In the genomic region with DNA sequence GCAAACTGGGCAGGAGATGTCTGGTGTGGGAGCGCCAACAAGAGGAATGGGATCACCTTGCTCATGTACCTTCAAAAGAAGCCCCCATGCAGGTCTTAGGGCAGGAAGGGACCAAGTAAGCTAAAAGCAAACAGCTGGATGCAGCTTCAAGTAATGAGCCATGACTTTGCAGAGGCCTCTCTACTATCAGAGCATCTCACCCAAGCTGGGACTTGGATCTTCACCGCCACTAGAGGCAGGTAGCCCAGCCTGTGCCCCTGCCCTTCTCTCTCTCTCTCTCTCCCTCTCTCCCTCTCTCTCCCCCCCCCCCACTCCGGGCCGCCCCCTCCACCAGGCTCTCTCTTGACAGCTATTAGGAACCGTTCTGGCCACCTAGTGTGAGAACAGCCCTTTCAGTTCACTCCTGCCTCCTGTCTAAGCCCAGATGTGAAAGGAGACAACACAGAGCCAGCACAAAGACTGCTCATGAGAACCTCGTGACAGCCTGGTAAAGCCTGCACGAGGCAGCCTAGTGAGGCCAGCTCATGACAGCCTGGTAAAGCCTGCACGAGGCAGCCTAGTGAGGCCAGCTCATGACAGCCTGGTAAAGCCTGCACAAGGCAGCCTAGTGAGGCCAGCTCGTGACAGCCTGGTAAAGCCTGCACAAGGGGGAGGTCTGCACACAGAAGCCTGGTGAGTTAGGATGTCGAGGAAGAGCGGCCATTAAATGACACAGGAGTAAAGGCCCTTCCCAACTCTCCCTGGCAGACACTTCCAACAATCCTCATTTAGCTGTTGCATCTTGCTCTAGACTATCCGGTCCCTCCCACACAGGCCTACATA, we compare ENCODE assay signal across 11 mouse cellular contexts.
DNase-seq lines count a peak whose midpoint lies in the region; ATAC-seq and TF ChIP-seq lines count a peak whose summit lies in the region.
"Had no signal": no experiment of that assay in that cellular context is flagged by ENCODE, and none has a peak within 500 bp of the region (broad histone marks: within the 10 kb centered on the region; RNA-seq: fewer than 3 reads in every experiment).

No protein-coding gene starts in this region.

- TF ChIP-seq EP300 in heart, postnatal 0 days (IDR thresholded peaks at IDR 0.05; ENCODE audit: low read depth), result no peak

- ATAC-seq in heart, postnatal 0 days (ENCODE audit: insufficient read depth, low read depth), result no peak
- peak; percentile 27 for ATAC-seq in forebrain, embryonic 14.5 days
- ATAC-seq in limb, embryonic 14.5 days (ENCODE audit: low FRiP score, low read depth), result no peak
- ATAC-seq: CD4-positive, CD25-positive, alpha-beta regulatory T cell, adult 4 months had no signal

- no peak overlapping the region for H3K4me2 ChIP-seq in heart, postnatal 0 days (ENCODE audit: low read depth, low read length)
- no peak overlapping the region for H3K4me2 ChIP-seq in forebrain, embryonic 14.5 days (ENCODE audit: low read length)
- no peak overlapping the region for H3K4me2 ChIP-seq in limb, embryonic 14.5 days (replicated peaks; ENCODE audit: low read depth, low read length, severe bottlenecking)

- H3K36me3 ChIP-seq in heart, postnatal 0 days (replicated peaks; ENCODE audit: control insufficient read depth, insufficient read depth, low read length), result no peaks in the 10 kb centered on the region
- H3K36me3 ChIP-seq in forebrain, embryonic 14.5 days (ENCODE audit: control insufficient read depth, insufficient read depth, low read length), result no peaks in the 10 kb centered on the region
- H3K36me3 ChIP-seq in limb, embryonic 14.5 days (ENCODE audit: control insufficient read depth, insufficient read depth, low read length), result no peaks in the 10 kb centered on the region

- no peak overlapping the region for H3K9ac ChIP-seq in heart, postnatal 0 days (replicated peaks; ENCODE audit: low read depth, low read length)
- H3K9ac ChIP-seq in forebrain, embryonic 14.5 days (ENCODE audit: low read length), result no peak overlapping the region
- H3K9ac ChIP-seq in limb, embryonic 14.5 days (ENCODE audit: low read depth, low read length, severe bottlenecking), result no peak overlapping the region

- H3K4me3 ChIP-seq in heart, postnatal 0 days (ENCODE audit: low read depth, low read length), result no peak overlapping the region
- no peak overlapping the region for H3K4me3 ChIP-seq in forebrain, embryonic 14.5 days (ENCODE audit: low read depth, low read length)
- no peak overlapping the region for H3K4me3 ChIP-seq in limb, embryonic 14.5 days (replicated peaks; ENCODE audit: low read length)

- H3K4me1 ChIP-seq in heart, postnatal 0 days (ENCODE audit: control insufficient read depth, insufficient read depth), result peaks cover 31% of the 10 kb centered on the region
- H3K4me1 ChIP-seq in forebrain, embryonic 14.5 days (ENCODE audit: control insufficient read depth, insufficient read depth, low read length), result peaks cover 59% of the 10 kb centered on the region
- H3K4me1 ChIP-seq in limb, embryonic 14.5 days (ENCODE audit: control insufficient read depth, insufficient read depth, low read length), result peaks cover 62% of the 10 kb centered on the region

- H3K9me3 ChIP-seq in heart, postnatal 0 days (replicated peaks; ENCODE audit: control insufficient read depth, low read length), result no peaks in the 10 kb centered on the region
- no peaks in the 10 kb centered on the region for H3K9me3 ChIP-seq in forebrain, embryonic 14.5 days (replicated peaks; ENCODE audit: control insufficient read depth, low read length)
- H3K9me3 ChIP-seq in limb, embryonic 14.5 days (ENCODE audit: control insufficient read depth, low read length), result no peaks in the 10 kb centered on the region

- H3K27me3 ChIP-seq in heart, postnatal 0 days (ENCODE audit: control insufficient read depth, insufficient read depth, low read length), result peaks cover 21% of the 10 kb centered on the region
- H3K27me3 ChIP-seq in forebrain, embryonic 14.5 days (replicated peaks; ENCODE audit: control insufficient read depth, insufficient read depth, low read length), result no peaks in the 10 kb centered on the region
- H3K27me3 ChIP-seq in limb, embryonic 14.5 days (ENCODE audit: control insufficient read depth, insufficient read depth, low read length), result no peaks in the 10 kb centered on the region

- no peak for TF ChIP-seq POLR2A in limb, embryonic 14.5 days (IDR thresholded peaks at IDR 0.05; ENCODE audit: borderline replicate concordance, extremely low read depth, insufficient read depth, insufficient read length)

- no peak for DNase-seq in heart, postnatal 0 days (ENCODE audit: low spot score)
- DNase-seq in heart, postnatal 10 days, result no peak
- DNase-seq in ZHBTc4 (ENCODE audit: low read depth, low spot score), result peak; percentile 14
- DNase-seq in forebrain, embryonic 14.5 days (ENCODE audit: low spot score), result peak; percentile 51
- DNase-seq in limb, embryonic 14.5 days (ENCODE audit: low spot score), result no peak
- no peak for DNase-seq in layer of hippocampus, adult 9-11 months
- no peak for DNase-seq in layer of hippocampus, postnatal 14 days (ENCODE audit: low spot score in 2 of 2)
- no peak for DNase-seq in frontal cortex, postnatal 25 days (ENCODE audit: low spot score in 2 of 2)
- DNase-seq: cerebellum, adult 8-10 months; lung, postnatal 4 days had no signal

- H3K27ac ChIP-seq in heart, postnatal 0 days (ENCODE audit: low read depth), result peak overlapping the region; percentile 44
- H3K27ac ChIP-seq in forebrain, embryonic 14.5 days (ENCODE audit: low read depth, low read length), result peak overlapping the region; percentile 58; the same call in 1 of the 2 replicates
- H3K27ac ChIP-seq in limb, embryonic 14.5 days (replicated peaks; ENCODE audit: low read depth, low read length), result peak overlapping the region; percentile 40

- 50% methylated on average over 12 of the region's 12 CpGs for WGBS in heart, postnatal 0 days
- 22% methylated on average over 12 of the region's 12 CpGs for WGBS in forebrain, embryonic 14.5 days
- WGBS in limb, embryonic 14.5 days, result 33% methylated on average over 12 of the region's 12 CpGs

- intact Hi-C loops in heart, postnatal 10 days (cut with DNase I), result no loop called here

- no peak for TF ChIP-seq CTCF in heart, postnatal 0 days (IDR thresholded peaks at IDR 0.05; ENCODE audit: low read depth)

Comparison
In these comparisons a context has a peak if more than half of its experiments do, and no peak if none do; other contexts are left out.
1. DNase-seq: peak in ZHBTc4 (single experiment) and forebrain, embryonic 14.5 days (single experiment); none in heart, postnatal 0 days (single experiment), heart, postnatal 10 days (0 of 2), limb, embryonic 14.5 days (single experiment), layer of hippocampus, adult 9-11 months (single experiment), layer of hippocampus, postnatal 14 days (0 of 2) and frontal cortex, postnatal 25 days (0 of 2).
2. Peak in every context shown above with its lines, with median percentiles within 50 percentile points of each other: H3K27ac ChIP-seq.